Mouse (Mus musculus): ENCODE data around the gene Epha6.

DNA sequence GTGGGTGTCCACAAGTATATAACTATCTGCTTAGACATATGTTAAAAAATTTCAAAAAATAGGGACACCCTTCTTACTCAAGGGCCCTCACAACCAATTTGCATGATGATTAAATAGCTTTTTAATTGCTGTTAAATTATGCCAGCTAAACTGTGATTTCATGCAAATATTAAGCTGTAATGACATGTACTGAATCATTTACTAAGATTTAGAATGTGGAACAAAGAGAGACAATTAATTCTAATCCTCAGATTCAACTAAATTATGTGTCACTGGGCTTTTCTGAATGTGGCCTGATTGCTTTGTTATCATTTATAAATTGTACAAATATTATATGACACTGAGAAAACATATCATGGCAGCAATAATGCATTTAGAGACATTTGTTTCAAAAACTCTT is 396.2 kb downstream of the Epha6 start:
- no peak for TF ChIP-seq POLR2A (IDR thresholded peaks at IDR 0.05; ENCODE audit: low read depth, low read length)
- no peak for TF ChIP-seq CTCF (IDR thresholded peaks at IDR 0.05; ENCODE audit: borderline replicate concordance, insufficient read depth, low read length)

All from embryonic fibroblast, embryonic 13.5 days (primary cell).